Mouse (Mus musculus): ENCODE measurements at regions not wholly inside any gene's neighbourhood (a gene's known extent, or its start where the extent isn't known, plus 50 kb on each side); places are given as distances from the start of the nearest gene placed in this dataset.

GRCm38 (mm10) chr13:26282291-26282690 lies 487.7 kb downstream of the Hdgfl1 start:
- TF ChIP-seq CTCF (IDR thresholded peaks at IDR 0.05; ENCODE audit: low read depth), result no peak
- no peak for TF ChIP-seq EP300 (IDR thresholded peaks at IDR 0.05; ENCODE audit: low read depth)

Data from heart, postnatal 0 days (tissue).